Mouse (Mus musculus) CH12.LX (cell line): ENCODE measurements around the gene Gm16181. TPM values are rescaled to one million over a fixed set of nuclear protein-coding genes. Genes with fewer than 3 reads are reported as not detected.

Experiments
- DNase-seq: peaks from one replicate; pipeline ENCODE4 v3.0.0-alpha.2; 2013; ENCODE audit errors: extremely low read depth
- H3K27ac ChIP-seq: 2 replicates; pipeline ENCODE4 v1.5.1; 2012; ENCODE audit warnings: low read depth, mild to moderate bottlenecking, control low read depth, moderate library complexity; ENCODE audit not compliant: insufficient read depth
- H3K27me3 ChIP-seq: replicated peaks from 2 replicates; pipeline ENCODE3; 2012; ENCODE audit warnings: inconsistent platforms
- H3K36me3 ChIP-seq, 2 experiments: replicated peaks in 1 of 2; 2 replicates each; pipeline versions ENCODE3 to v1.6.1; 2012; ENCODE audit warnings: inconsistent platforms in 1 of 2, low read length in 1 of 2, mild to moderate bottlenecking in 1 of 2, mixed read lengths in 1 of 2, moderate library complexity in 1 of 2; ENCODE audit not compliant: control insufficient read depth in 1 of 2, insufficient read depth in 1 of 2
- H3K4me1 ChIP-seq, 2 experiments: 2 replicates each; pipeline ENCODE4 v1.6.1; 2012; ENCODE audit warnings: inconsistent platforms in 1 of 2, moderate library complexity in 1 of 2; ENCODE audit not compliant: insufficient read depth in 2 of 2, control insufficient read depth in 1 of 2
- H3K4me2 ChIP-seq: 2 replicates; pipeline ENCODE4 v1.6.1; 2012; ENCODE audit warnings: low read depth, mild to moderate bottlenecking, control low read depth; ENCODE audit not compliant: poor library complexity, insufficient read depth, severe bottlenecking
- H3K4me3 ChIP-seq, 3 experiments: fragments of 150-350 bp in 1 of 3; sonication (generic) in 1 of 3; replicated peaks in 1 of 3; 2 replicates each; pipeline versions ENCODE3 to v1.5.1; 2011 to 2012; ENCODE audit warnings: low read depth in 2 of 3, low read length in 2 of 3, mild to moderate bottlenecking in 2 of 3, moderate library complexity in 2 of 3, control low read depth in 1 of 3, improper control_type of control experiment in 1 of 3, inconsistent platforms in 1 of 3, mixed read lengths in 1 of 3; ENCODE audit not compliant: poor library complexity in 1 of 3
- H3K79me2 ChIP-seq: replicated peaks from 2 replicates; pipeline ENCODE4 v1.6.1; 2012; ENCODE audit warnings: mild to moderate bottlenecking, moderate library complexity; ENCODE audit not compliant: control insufficient read depth, poor library complexity, insufficient read depth, severe bottlenecking; ENCODE audit errors: extremely low read depth
- H3K9ac ChIP-seq: 2 replicates; pipeline ENCODE4 v1.6.1; 2012; ENCODE audit warnings: low read depth, mild to moderate bottlenecking, control low read depth, moderate library complexity; ENCODE audit not compliant: insufficient read depth
- H3K9me3 ChIP-seq: replicated peaks from 2 replicates; pipeline ENCODE3; 2012; ENCODE audit warnings: low read length, inconsistent platforms, mixed read lengths
- BHLHE40 ChIP-seq: IDR thresholded peaks from 2 replicates; pipeline ENCODE4 v1.6.1; 2011; ENCODE audit warnings: mild to moderate bottlenecking, low read depth, low read length, improper control_type of control experiment
- CHD1 ChIP-seq: IDR thresholded peaks from 2 replicates; pipeline ENCODE4 v1.6.1; 2012; ENCODE audit warnings: low read depth, low read length, improper control_type of control experiment, inconsistent platforms
- CHD2 ChIP-seq: IDR thresholded peaks from 2 replicates; pipeline ENCODE4 v1.6.1; 2011; ENCODE audit warnings: low read length, improper control_type of control experiment
- CTCF ChIP-seq, 2 experiments: IDR thresholded peaks in 1 of 2; conservative IDR thresholded peaks in 1 of 2; 2 replicates each; pipeline ENCODE4 v1.5.1; 2011 to 2012; ENCODE audit warnings: low read depth in 2 of 2, low read length in 2 of 2, improper control_type of control experiment in 1 of 2, inconsistent platforms in 1 of 2, mild to moderate bottlenecking in 1 of 2, moderate library complexity in 1 of 2
- E2F4 ChIP-seq: IDR thresholded peaks from 2 replicates; pipeline ENCODE4 v1.6.1; 2011; ENCODE audit warnings: low read depth, low read length, improper control_type of control experiment; ENCODE audit not compliant: insufficient replicate concordance
- ELF1 ChIP-seq: IDR thresholded peaks from 2 replicates; pipeline ENCODE4 v1.6.1; 2014; ENCODE audit warnings: low read depth, mild to moderate bottlenecking, inconsistent platforms, low read length, improper control_type of control experiment
- EP300 ChIP-seq: IDR thresholded peaks from 2 replicates; pipeline ENCODE4 v1.6.1; 2011; ENCODE audit warnings: low read length, improper control_type of control experiment
- ETS1 ChIP-seq: conservative IDR thresholded peaks from 2 replicates; pipeline ENCODE4 v1.6.1; 2012; ENCODE audit warnings: low read depth, mild to moderate bottlenecking, inconsistent platforms, low read length, improper control_type of control experiment, moderate library complexity
- GABPA ChIP-seq: IDR thresholded peaks from 2 replicates; pipeline ENCODE4 v1.6.1; 2012; ENCODE audit warnings: low read depth, low read length, improper control_type of control experiment, inconsistent platforms; ENCODE audit not compliant: insufficient replicate concordance
- HCFC1 ChIP-seq: IDR thresholded peaks from 2 replicates; pipeline ENCODE4 v1.6.1; 2012; ENCODE audit warnings: low read depth, mild to moderate bottlenecking, inconsistent platforms, low read length, improper control_type of control experiment
- IRF4 ChIP-seq: IDR thresholded peaks from 2 replicates; pipeline ENCODE4 v1.6.1; 2014; ENCODE audit warnings: low read depth, mild to moderate bottlenecking, inconsistent platforms, low read length, improper control_type of control experiment
- JUN ChIP-seq: IDR thresholded peaks from 2 replicates; pipeline ENCODE4 v1.6.1; 2011; ENCODE audit warnings: low read depth, mild to moderate bottlenecking, low read length, improper control_type of control experiment, moderate library complexity; ENCODE audit not compliant: insufficient read depth
- JUND ChIP-seq: conservative IDR thresholded peaks from 2 replicates; pipeline ENCODE4 v1.6.1; 2011; ENCODE audit warnings: low read depth, low read length, improper control_type of control experiment
- KAT2A ChIP-seq: IDR thresholded peaks from 2 replicates; pipeline ENCODE4 v1.6.1; 2012; ENCODE audit warnings: low read length, improper control_type of control experiment, inconsistent platforms; ENCODE audit not compliant: insufficient replicate concordance
- MAFK ChIP-seq: IDR thresholded peaks from 2 replicates; pipeline ENCODE4 v1.6.1; 2011; ENCODE audit warnings: low read length, improper control_type of control experiment; ENCODE audit not compliant: insufficient replicate concordance
- MAX ChIP-seq: IDR thresholded peaks from 2 replicates; pipeline ENCODE4 v1.6.1; 2011; ENCODE audit warnings: low read length, improper control_type of control experiment
- MAZ ChIP-seq: IDR thresholded peaks from 2 replicates; pipeline ENCODE4 v1.6.1; 2012; ENCODE audit warnings: low read depth, mild to moderate bottlenecking, inconsistent platforms, low read length, improper control_type of control experiment, moderate library complexity
- MEF2A ChIP-seq: IDR thresholded peaks from 2 replicates; pipeline ENCODE4 v1.6.1; 2014; ENCODE audit warnings: low read depth, mild to moderate bottlenecking, inconsistent platforms, low read length, improper control_type of control experiment, borderline replicate concordance
- MXI1 ChIP-seq: IDR thresholded peaks from 2 replicates; pipeline ENCODE4 v1.6.1; 2011; ENCODE audit warnings: mild to moderate bottlenecking, low read depth, low read length, improper control_type of control experiment
- MYC ChIP-seq: IDR thresholded peaks from 2 replicates; pipeline ENCODE4 v1.6.1; 2011; ENCODE audit warnings: low read depth, mild to moderate bottlenecking, improper control_type of control experiment, low read length
- NELFE ChIP-seq: IDR thresholded peaks from 2 replicates; pipeline ENCODE4 v1.6.1; 2011; ENCODE audit warnings: low read depth, low read length, improper control_type of control experiment
- NRF1 ChIP-seq: IDR thresholded peaks from 2 replicates; pipeline ENCODE4 v1.6.1; 2014; ENCODE audit warnings: low read depth, mild to moderate bottlenecking, inconsistent platforms, low read length, improper control_type of control experiment, moderate library complexity
- PAX5 ChIP-seq: IDR thresholded peaks from 2 replicates; pipeline ENCODE4 v1.6.1; 2012; ENCODE audit warnings: low read length, inconsistent platforms, mixed read lengths
- POLR2A ChIP-seq: IDR thresholded peaks from 2 replicates; pipeline ENCODE4 v1.6.1; 2011; ENCODE audit warnings: low read depth, mild to moderate bottlenecking, improper control_type of control experiment, low read length
- POLR2AphosphoS2 ChIP-seq: IDR thresholded peaks from 2 replicates; pipeline ENCODE4 v1.6.1; 2011; ENCODE audit warnings: low read depth, low read length, improper control_type of control experiment
- RAD21 ChIP-seq: IDR thresholded peaks from 2 replicates; pipeline ENCODE4 v1.6.1; 2011; ENCODE audit warnings: low read depth, mild to moderate bottlenecking, low read length, improper control_type of control experiment, moderate library complexity
- RCOR1 ChIP-seq: conservative IDR thresholded peaks from 2 replicates; pipeline ENCODE4 v1.6.1; 2012; ENCODE audit warnings: low read depth, mild to moderate bottlenecking, inconsistent platforms, low read length, improper control_type of control experiment
- SIN3A ChIP-seq: IDR thresholded peaks from 2 replicates; pipeline ENCODE4 v1.6.1; 2012; ENCODE audit warnings: low read length, improper control_type of control experiment, inconsistent platforms
- SMC3 ChIP-seq: IDR thresholded peaks from 2 replicates; pipeline ENCODE4 v1.6.1; 2011; ENCODE audit warnings: low read depth, low read length, improper control_type of control experiment
- TBP ChIP-seq: conservative IDR thresholded peaks from 2 replicates; pipeline ENCODE4 v1.6.1; 2011; ENCODE audit warnings: low read depth, low read length, improper control_type of control experiment
- TCF12 ChIP-seq: IDR thresholded peaks from 2 replicates; pipeline ENCODE4 v1.6.1; 2014; ENCODE audit warnings: low read depth, mild to moderate bottlenecking, inconsistent platforms, low read length, improper control_type of control experiment
- UBTF ChIP-seq: IDR thresholded peaks from 2 replicates; pipeline ENCODE4 v1.6.1; 2012; ENCODE audit warnings: low read depth, mild to moderate bottlenecking, inconsistent platforms, low read length, improper control_type of control experiment, moderate library complexity
- USF1 ChIP-seq: IDR thresholded peaks from 2 replicates; pipeline ENCODE4 v1.6.1; 2014; ENCODE audit warnings: low read depth, mild to moderate bottlenecking, inconsistent platforms, low read length, improper control_type of control experiment
- USF2 ChIP-seq: conservative IDR thresholded peaks from 2 replicates; pipeline ENCODE4 v1.6.1; 2011; ENCODE audit warnings: low read depth, low read length, improper control_type of control experiment
- ZC3H11A ChIP-seq: IDR thresholded peaks from 2 replicates; pipeline ENCODE4 v1.6.1; 2012; ENCODE audit warnings: low read depth, mild to moderate bottlenecking, inconsistent platforms, low read length, improper control_type of control experiment
- ZKSCAN1 ChIP-seq: IDR thresholded peaks from 2 replicates; pipeline ENCODE4 v1.6.1; 2012; ENCODE audit warnings: low read depth, inconsistent platforms, low read length, improper control_type of control experiment, borderline replicate concordance
- ZMIZ1 ChIP-seq: IDR thresholded peaks from 2 replicates; pipeline ENCODE4 v1.6.1; 2012; ENCODE audit warnings: low read depth, mild to moderate bottlenecking, inconsistent platforms, low read length, improper control_type of control experiment
- ZNF384 ChIP-seq: IDR thresholded peaks from 2 replicates; pipeline ENCODE4 v1.6.1; 2012; ENCODE audit warnings: low read depth, low read length, improper control_type of control experiment, inconsistent platforms
- dilution Hi-C: fragments of 300-500 bp; cut with MboI; formaldehyde crosslinking; loops from 2 replicates; pipeline ENCODE4 v1.14.3; 2020; ENCODE audit warnings: low sequenced_read_pairs; ENCODE audit not compliant: extremely low pct_unique_long_range_greater_than_20kb, extremely low pct_ligation_motif_present
- in situ Hi-C: fragments of 300-500 bp; cut with MboI; formaldehyde crosslinking; loops from 3 replicates; pipeline ENCODE4 v1.14.3; 2019; ENCODE audit warnings: low sequenced_read_pairs, low pct_ligation_motif_present, low pct_unique_long_range_greater_than_20kb, mixed read lengths
- polyA plus RNA-seq: library from polyadenylated mRNA; unstranded; fragments of >175 nt; gene quantifications from 2 replicates; pipeline ENCODE4 v1.2.1, GENCODE M21; 2012; ENCODE audit warnings: low read depth; ENCODE audit not compliant: insufficient read length
- total RNA-seq, 2 experiments: library from RNA; depleted of rRNA; stranded (reverse); fragments of 300-350 nt in 1 of 2; fragments of >200 nt in 1 of 2; gene quantifications; 2 replicates each; pipeline ENCODE4 v1.2.3; 2012 to 2014

Gene Gm16181
- total and polyA plus RNA-seq, 3 experiments = not detected

GRCm38 (mm10) chr17:35196321-35196641 lies 24.4 kb upstream of the Gm16181 start (continued):
- TF ChIP-seq IRF4 (peak; percentile 43; the same call in 1 of the 2 replicates), EP300 (no peak), MAZ (no peak), SIN3A (0 out of 2 replicates have a peak, but pooled peaks have one; percentile 26), NELFE (0 out of 2 replicates have a peak, but pooled peaks have one; percentile 2)

- peaks cover 3 to 15% of the 10 kb centered on the region in 2 experiments for H3K36me3 ChIP-seq
- peak overlapping the region in 1 of 3 experiments; percentile 60 for H3K4me3 ChIP-seq
- no peaks in the 10 kb centered on the region for H3K27me3 ChIP-seq
- peak overlapping the region; percentile 56; the same call in 1 of the 2 replicates for H3K27ac ChIP-seq
- H3K9me3 ChIP-seq = no peaks in the 10 kb centered on the region
- peak overlapping the region; percentile 92 for H3K4me2 ChIP-seq
- dilution Hi-C loops = no loop called here
- peaks cover 28% of the 10 kb centered on the region for H3K79me2 ChIP-seq
- H3K9ac ChIP-seq = peak overlapping the region; percentile 71
- no peak for TF ChIP-seq GABPA
- 0 out of 2 replicates have a peak, but pooled peaks have one; percentile 11 for TF ChIP-seq ETS1
- peak; percentile 66; the same call in 1 of the 2 replicates for TF ChIP-seq MAX
- no peak for TF ChIP-seq HCFC1
- TF ChIP-seq RCOR1 = no peak
- TF ChIP-seq ELF1 = no peak
- TF ChIP-seq USF2 = no peak
- TF ChIP-seq PAX5 = no peak
- no peak for TF ChIP-seq ZKSCAN1
- no peak for TF ChIP-seq IRF4
- TF ChIP-seq BHLHE40 = peak; percentile 45
- TF ChIP-seq POLR2A = no peak; the same call in 1 of the 2 replicates
- peak; percentile 62; the same call in 1 of the 2 replicates for TF ChIP-seq MAZ
- TF ChIP-seq CTCF (conservative IDR thresholded peaks at IDR 0.05 in 1 of 2, IDR thresholded peaks at IDR 0.05 in 1 of 2; ENCODE audit: low read depth in 2 of 2, low read length in 2 of 2) = no peak
- TF ChIP-seq JUND = no peak
- no peak for TF ChIP-seq CHD1
- peak; percentile 78 for TF ChIP-seq CHD2
- TF ChIP-seq KAT2A = no peak
- TF ChIP-seq MAFK = no peak
- TF ChIP-seq UBTF = no peak
- TF ChIP-seq USF1 = peak; percentile 35
- TF ChIP-seq SMC3 = no peak
- TF ChIP-seq NRF1 = no peak
- TF ChIP-seq EP300 = no peak
- no peak for TF ChIP-seq ZC3H11A
- TF ChIP-seq E2F4 = no peak
- TF ChIP-seq MYC = no peak
- no peak for TF ChIP-seq RAD21
- no peak for TF ChIP-seq TBP
- TF ChIP-seq SIN3A = no peak
- no peak for TF ChIP-seq TCF12
- TF ChIP-seq JUN = no peak
- TF ChIP-seq MXI1 = no peak
- TF ChIP-seq NELFE = no peak
- TF ChIP-seq POLR2AphosphoS2 = no peak
- TF ChIP-seq MEF2A = no peak
- no peak for TF ChIP-seq ZMIZ1
- no peak for TF ChIP-seq ZNF384
- TF ChIP-seq, all 38 proteins: peak for 6
- no peak for DNase-seq
- in situ Hi-C loops = no loop called here
- H3K4me1 ChIP-seq = peaks cover 19 to 39% of the 10 kb centered on the region in 2 experiments
These were observed 23.5 kb upstream of the Gm16181 start for GRCm38 (mm10) chr17:35197126-35197525.
